In the genomic region with DNA sequence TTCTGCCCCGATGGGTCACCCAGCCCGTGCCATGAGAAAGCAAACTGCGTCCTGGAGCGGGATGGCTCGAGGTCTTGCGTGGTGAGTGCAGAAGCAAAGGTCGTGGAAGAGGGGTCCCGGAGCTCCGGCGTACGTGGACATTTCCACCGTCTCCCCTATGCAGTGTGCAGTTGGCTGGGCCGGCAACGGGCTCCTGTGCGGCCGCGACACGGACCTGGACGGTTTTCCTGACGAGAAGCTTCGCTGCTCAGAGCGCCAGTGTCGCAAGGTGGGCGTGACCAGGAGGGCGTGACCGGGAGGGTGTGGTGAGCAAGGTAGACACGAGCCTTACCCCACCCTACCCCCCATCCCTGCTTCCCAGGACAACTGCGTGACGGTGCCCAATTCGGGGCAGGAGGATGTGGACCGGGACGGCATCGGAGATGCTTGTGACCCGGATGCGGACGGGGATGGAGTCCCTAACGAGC, we compare ENCODE assay signal across 9 mouse cellular contexts. TPM values are rescaled to one million over a fixed set of nuclear protein-coding genes. Genes with fewer than 3 reads are reported as not detected.
A peak's percentile ranks its signal among the peaks of the same experiment; 100 is the strongest.
DNase-seq lines count a peak whose midpoint lies in the region; ATAC-seq and TF ChIP-seq lines count a peak whose summit lies in the region.
"Had no signal": no experiment of that assay in that cellular context is flagged by ENCODE, and none has a peak within 500 bp of the region (broad histone marks: within the 10 kb centered on the region; RNA-seq: fewer than 3 reads in every experiment).

No protein-coding gene starts in this region.

- no peak for DNase-seq in heart, postnatal 36 days
- no peak for DNase-seq in G1E (ENCODE audit: low spot score)
- DNase-seq in spleen, adult 18-20 months, result no peak
- DNase-seq in ovary, postnatal 36 days (ENCODE audit: low spot score), result no peak

- no peaks in the 10 kb centered on the region for H3K36me3 ChIP-seq in heart, embryonic 12.5 days
- H3K36me3 ChIP-seq in G1E (replicated peaks), result no peaks in the 10 kb centered on the region
- H3K36me3 ChIP-seq in hindbrain, embryonic 15.5 days, result no peaks in the 10 kb centered on the region
- H3K36me3 ChIP-seq in megakaryocyte, embryonic 14.5 days (replicated peaks; ENCODE audit: low read length), result peaks cover 12% of the 10 kb centered on the region

- H3K27ac ChIP-seq in heart, embryonic 12.5 days (ENCODE audit: poor library complexity, severe bottlenecking), result no peak overlapping the region
- no peak overlapping the region for H3K27ac ChIP-seq in hindbrain, embryonic 15.5 days (replicated peaks)

- peaks cover 48% of the 10 kb centered on the region for H3K4me1 ChIP-seq in heart, embryonic 12.5 days (replicated peaks)
- H3K4me1 ChIP-seq in G1E (ENCODE audit: insufficient read depth, low read depth, low read length), result peaks cover 20% of the 10 kb centered on the region
- peaks cover 31% of the 10 kb centered on the region for H3K4me1 ChIP-seq in hindbrain, embryonic 15.5 days (replicated peaks)
- peaks cover 66% of the 10 kb centered on the region for H3K4me1 ChIP-seq in megakaryocyte, embryonic 14.5 days

- H3K27me3 ChIP-seq in heart, embryonic 12.5 days (replicated peaks), result peaks cover 92% of the 10 kb centered on the region
- peaks cover 79% of the 10 kb centered on the region for H3K27me3 ChIP-seq in G1E (ENCODE audit: insufficient read depth, low read length)
- H3K27me3 ChIP-seq in hindbrain, embryonic 15.5 days, result peaks cover 78% of the 10 kb centered on the region
- H3K27me3 ChIP-seq in megakaryocyte, embryonic 14.5 days (replicated peaks), result peaks cover 93% of the 10 kb centered on the region

- H3K9me3 ChIP-seq in heart, embryonic 12.5 days (replicated peaks), result no peaks in the 10 kb centered on the region
- H3K9me3 ChIP-seq in G1E (replicated peaks), result peaks cover 29% of the 10 kb centered on the region
- H3K9me3 ChIP-seq in hindbrain, embryonic 15.5 days, result no peaks in the 10 kb centered on the region
- H3K9me3 ChIP-seq in megakaryocyte, embryonic 14.5 days, result no peaks in the 10 kb centered on the region

- peak overlapping the region; percentile 28 for H3K4me2 ChIP-seq in heart, embryonic 12.5 days
- H3K4me2 ChIP-seq in hindbrain, embryonic 15.5 days, result peak overlapping the region; percentile 16; the same call in 1 of the 2 replicates

- no peak for ATAC-seq in heart, embryonic 12.5 days (ENCODE audit: insufficient number of reproducible peaks, low FRiP score)
- no peak for ATAC-seq in G1E (ENCODE audit: extremely low read depth, insufficient number of reproducible peaks, low FRiP score, poor library complexity, severe bottlenecking)
- ATAC-seq in hindbrain, embryonic 15.5 days (ENCODE audit: low FRiP score, low read depth), result no peak
- no peak for ATAC-seq in monocyte, adult 5-6 weeks (replicated peaks; ENCODE audit: insufficient number of reproducible peaks, low FRiP score, low TSS enrichment, poor library complexity, severe bottlenecking)

- intact Hi-C loops in heart, postnatal 36 days (cut with DNase I), result no loop called here

- TF ChIP-seq CTCF in G1E (IDR thresholded peaks at IDR 0.05; ENCODE audit: low read depth, low read length), result no peak

- H3K4me3 ChIP-seq in heart, embryonic 12.5 days, result peak overlapping the region; percentile 10
- H3K4me3 ChIP-seq in G1E (ENCODE audit: low read depth, low read length), result peak overlapping the region; percentile 27; the same call in 1 of the 2 replicates
- H3K4me3 ChIP-seq in hindbrain, embryonic 15.5 days, result no peak overlapping the region
- H3K4me3 ChIP-seq in megakaryocyte, embryonic 14.5 days (replicated peaks), result peak overlapping the region; percentile 93
- H3K4me3 ChIP-seq: erythroblast, embryonic 14.5 days had no signal

- 13% methylated on average over 37 of the region's 37 CpGs for WGBS in heart, embryonic 12.5 days
- 9% methylated on average over 37 of the region's 37 CpGs for WGBS in hindbrain, embryonic 15.5 days

- H3K9ac ChIP-seq in heart, embryonic 12.5 days, result no peak overlapping the region
- H3K9ac ChIP-seq in hindbrain, embryonic 15.5 days, result no peak overlapping the region

RNA-seq across cellular contexts. Expression of gene Comp, which starts 3.0 kb away (rescaled TPM):
- polyA plus RNA-seq in heart, embryonic 12.5 days (2016; fragmentation: Nextera tagmentation; extraction: Ambion mirVana), result 2.7 and 3.6 TPM in 2 replicates
- total RNA-seq in heart, postnatal 36 days (2021), result 1 to 10 TPM; 4.3 to 5.6 TPM
- total RNA-seq in G1E (2014; fragmentation: Nextera tagmentation), result not detected in 2 replicates
- total RNA-seq in G1E (2017), result 0.06 TPM in 1 of 2 replicates, not detected in the other
- 0.14 and 0.15 TPM in 2 replicates for polyA plus RNA-seq in G1E (2012)
- polyA plus RNA-seq in hindbrain, embryonic 15.5 days (2015; fragmentation: Nextera tagmentation; extraction: Ambion mirVana), result 0.27 and 0.47 TPM in 2 replicates
- polyA plus RNA-seq in megakaryocyte, embryonic 14.5 days (2012; ENCODE audit: insufficient read depth, low replicate concordance), result 0.27 TPM in 1 of 2 replicates, not detected in the other
- total RNA-seq in monocyte, adult 5-6 weeks (2017), result 0.11 to 4.1 TPM (median 0.19 TPM) in 3 replicates
- polyA plus RNA-seq: erythroblast, embryonic 14.5 days had no signal

RNA-seq across cellular contexts. Expression of gene Upf1, which starts 23.2 kb away (rescaled TPM):
- polyA plus RNA-seq in heart, embryonic 12.5 days (2016; fragmentation: Nextera tagmentation; extraction: Ambion mirVana), result 24.5 and 25.5 TPM in 2 replicates
- total RNA-seq in heart, postnatal 36 days (2021), result 10 to 100 TPM; 45.4 to 46.0 TPM
- total RNA-seq in G1E (2014; fragmentation: Nextera tagmentation), result 43.6 and 46.0 TPM in 2 replicates
- 22.9 and 27.5 TPM in 2 replicates for total RNA-seq in G1E (2017)
- polyA plus RNA-seq in G1E (2012), result 155 and 156 TPM in 2 replicates
- 14.5 and 15.1 TPM in 2 replicates for polyA plus RNA-seq in hindbrain, embryonic 15.5 days (2015; fragmentation: Nextera tagmentation; extraction: Ambion mirVana)
- polyA plus RNA-seq in megakaryocyte, embryonic 14.5 days (2012; ENCODE audit: insufficient read depth, low replicate concordance), result 75.0 and 100 TPM in 2 replicates
- 21.5 to 44.5 TPM (median 27.6 TPM) in 3 replicates for total RNA-seq in monocyte, adult 5-6 weeks (2017)

RNA-seq across cellular contexts. Expression of gene Gdf1, which starts 46.7 kb away (rescaled TPM):
- polyA plus RNA-seq in heart, embryonic 12.5 days (2016; fragmentation: Nextera tagmentation; extraction: Ambion mirVana), result 2.1 TPM in 2 replicates
- total RNA-seq in heart, postnatal 36 days (2021), result not detected
- total RNA-seq in G1E (2014; fragmentation: Nextera tagmentation) (not detected in 2 replicates), G1E (2017) (not detected in 2 replicates)
- 0.04 TPM in 1 of 2 replicates, not detected in the other for polyA plus RNA-seq in G1E (2012)
- polyA plus RNA-seq in hindbrain, embryonic 15.5 days (2015; fragmentation: Nextera tagmentation; extraction: Ambion mirVana), result 2.8 and 7.8 TPM in 2 replicates
- 0.26 TPM in 1 of 2 replicates, not detected in the other for polyA plus RNA-seq in megakaryocyte, embryonic 14.5 days (2012; ENCODE audit: insufficient read depth, low replicate concordance)
- not detected in 3 replicates for total RNA-seq in monocyte, adult 5-6 weeks (2017)
